9 mouse cellular contexts compared by ENCODE assay signal in the genomic region with DNA sequence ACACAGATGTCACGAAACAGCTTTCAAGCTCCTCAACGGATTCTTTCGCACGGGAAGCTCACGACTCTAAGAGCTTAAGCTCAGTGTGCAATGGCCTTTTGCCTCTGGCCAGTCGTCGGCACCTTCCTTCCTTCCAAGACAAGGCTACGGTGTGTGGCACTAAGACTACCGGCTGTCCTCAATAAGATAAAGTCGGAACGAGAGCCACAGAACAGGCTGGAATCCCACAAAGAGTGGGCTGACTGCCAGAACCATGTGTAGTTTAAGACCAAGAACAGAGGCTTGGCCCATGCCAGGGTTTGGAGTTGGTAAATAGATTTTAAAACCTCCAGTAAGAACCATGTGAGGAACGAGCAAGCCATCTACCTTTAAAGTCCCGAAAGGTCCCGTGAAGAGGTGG.
DNase-seq lines count a peak whose midpoint lies in the region; ATAC-seq lines count a peak whose summit lies in the region.
"Had no signal": no experiment of that assay in that cellular context is flagged by ENCODE, and none has a peak within 500 bp of the region (broad histone marks: within the 10 kb centered on the region; RNA-seq: fewer than 3 reads in every experiment).

No protein-coding gene starts in this region.

- 0 out of 2 replicates have a peak, but pooled peaks have one; percentile 32 for ATAC-seq in lung, embryonic 15.5 days (ENCODE audit: borderline replicate concordance, extremely low read depth, low FRiP score, low TSS enrichment)

- peak; percentile 15 to 34 for DNase-seq in adrenal gland, adult (ENCODE audit: inconsistent age in 2 of 2, low spot score in 1 of 2)
- DNase-seq in adrenal gland, adult 8-10 months: no peak
- peak; percentile 14 to 22 for DNase-seq in left cerebral cortex, postnatal 14 days (ENCODE audit: low spot score in 2 of 2)
- DNase-seq in left cerebral cortex, adult 8-10 months (ENCODE audit: low spot score in 2 of 2): no peak
- peak; percentile 74 to 78 for DNase-seq in cerebellum, postnatal 10 days
- no peak for DNase-seq in embryo, embryonic 9.5 days (ENCODE audit: extremely low spot score)
- DNase-seq in thymus, postnatal 14 days: no peak

- H3K4me1 ChIP-seq in lung, embryonic 15.5 days: no peaks in the 10 kb centered on the region

- no peak overlapping the region for H3K4me2 ChIP-seq in lung, embryonic 15.5 days

- no peaks in the 10 kb centered on the region for H3K9me3 ChIP-seq in lung, embryonic 15.5 days

- intact Hi-C loops in left cerebral cortex, postnatal 14 days (cut with DNase I): loop anchor here (10.0 kb wide), 1 partner anchor 229 kb away; no protein-coding TSS in a partner anchor

- H3K27ac ChIP-seq in lung, embryonic 15.5 days: no peak overlapping the region

- no peaks in the 10 kb centered on the region for H3K36me3 ChIP-seq in lung, embryonic 15.5 days

- 48% methylated on average over 14 of the region's 14 CpGs for WGBS in lung, embryonic 15.5 days

- no peak overlapping the region for H3K9ac ChIP-seq in lung, embryonic 15.5 days

- no peaks in the 10 kb centered on the region for H3K27me3 ChIP-seq in lung, embryonic 15.5 days

- no peak overlapping the region for H3K4me3 ChIP-seq in lung, embryonic 15.5 days
- H3K4me3 ChIP-seq: erythroblast, embryonic 14.5 days had no signal

Comparison
In these comparisons a context has a peak if more than half of its experiments do, and no peak if none do; other contexts are left out.
1. DNase-seq: peak in adrenal gland, adult (2 of 2), left cerebral cortex, postnatal 14 days (2 of 2) and cerebellum, postnatal 10 days (2 of 2); none in adrenal gland, adult 8-10 months (single experiment), left cerebral cortex, adult 8-10 months (0 of 2), embryo, embryonic 9.5 days (single experiment) and thymus, postnatal 14 days (single experiment).